Mouse (Mus musculus) kidney, embryonic 15.5 days (tissue): ENCODE measurements around the gene Mas1. TPM values are rescaled to one million over a fixed set of nuclear protein-coding genes. Genes with fewer than 3 reads are reported as not detected.

ENCODE experiments used
- ATAC-seq: fragments of 200-750 bp; cut with Nextera tagmentation; replicated peaks from 2 replicates; pipeline ENCODE4 v1.8.0; 2017; ENCODE audit warnings: moderate TSS enrichment; ENCODE audit not compliant: low FRiP score
- H3K27ac ChIP-seq: fragments of 300-500 bp; sonication (generic); 2 replicates; pipeline ENCODE4 v1.5.1; 2015; ENCODE audit warnings: mild to moderate bottlenecking, inconsistent platforms
- H3K27me3 ChIP-seq: fragments of 300-500 bp; sonication (generic); 2 replicates; pipeline ENCODE4 v1.6.1; 2015; ENCODE audit warnings: inconsistent platforms
- H3K36me3 ChIP-seq: fragments of 300-500 bp; sonication (generic); 2 replicates; pipeline ENCODE4 v1.6.1; 2015; ENCODE audit warnings: inconsistent platforms
- H3K4me1 ChIP-seq: fragments of 300-500 bp; sonication (generic); 2 replicates; pipeline ENCODE4 v1.6.1; 2015; ENCODE audit warnings: inconsistent platforms
- H3K4me2 ChIP-seq: fragments of 300-500 bp; sonication (generic); 2 replicates; pipeline ENCODE4 v1.6.1; 2015; ENCODE audit warnings: moderate library complexity, mild to moderate bottlenecking, inconsistent platforms
- H3K4me3 ChIP-seq: fragments of 300-500 bp; sonication (generic); replicated peaks from 2 replicates; pipeline ENCODE4 v1.5.1; 2015; ENCODE audit warnings: mild to moderate bottlenecking, inconsistent platforms
- H3K9ac ChIP-seq: fragments of 300-500 bp; sonication (generic); 2 replicates; pipeline ENCODE4 v1.6.1; 2015; ENCODE audit warnings: mild to moderate bottlenecking, inconsistent platforms
- H3K9me3 ChIP-seq: fragments of 300-500 bp; sonication (generic); replicated peaks from 2 replicates; pipeline ENCODE4 v1.6.1; 2016; ENCODE audit warnings: inconsistent platforms
- WGBS: fragments of 180-500 bp; shearing (Covaris S2); methylation state at CpG from one replicate; pipeline ENCODE4 v1.1.7; 2015; ENCODE audit warnings: mixed read lengths; 5-methylcytosine and 5-hydroxymethylcytosine counted together
- microRNA-seq: library from miRNA; unstranded; fragments of <30 nt; microRNA quantifications from one replicate; pipeline ENCODE4, GENCODE M21; 2016
- polyA plus RNA-seq: library from polyadenylated mRNA; unstranded; fragments of >200 nt; fragmentation: Nextera tagmentation; extraction: Ambion mirVana; gene quantifications from 2 replicates; pipeline ENCODE4 v1.2.1, GENCODE M21; 2015

Gene Mas1
- polyA plus RNA-seq, 1 experiment from 2014 or later = 0.77 TPM

- Histone ChIP-seq H3K9ac (no peak overlapping the region), H3K27ac (peak overlapping the region; percentile 78), H3K9me3 (peaks cover 10% of the 10 kb centered on the region), H3K4me3 (no peak overlapping the region), H3K27me3 (no peaks in the 10 kb centered on the region), H3K36me3 (peaks cover 17% of the 10 kb centered on the region), H3K4me2 (no peak overlapping the region), H3K4me1 (peaks cover 52% of the 10 kb centered on the region)
- peak; percentile 31; the same call in 1 of the 2 replicates for ATAC-seq
- WGBS = 64% methylated on average over 11 of the region's 11 CpGs
Measured at GRCm38 (mm10) chr17:12792422-12793206, 75.3 kb downstream of the Mas1 start.

- H3K27ac ChIP-seq = peak overlapping the region; percentile 92
- peaks cover 52% of the 10 kb centered on the region for H3K4me1 ChIP-seq
- H3K4me2 ChIP-seq = no peak overlapping the region
- no peaks in the 10 kb centered on the region for H3K27me3 ChIP-seq
- peaks cover 26% of the 10 kb centered on the region for H3K36me3 ChIP-seq
- peaks cover 10% of the 10 kb centered on the region for H3K9me3 ChIP-seq
- 33% methylated on average over 4 of the region's 4 CpGs for WGBS
- ATAC-seq = peak; percentile 16; the same call in 1 of the 2 replicates
- H3K4me3 ChIP-seq = no peak overlapping the region
- H3K9ac ChIP-seq = no peak overlapping the region
Measured at GRCm38 (mm10) chr17:12791420-12791819, 76.5 kb downstream of the Mas1 start.

GRCm38 (mm10) chr17:12791079-12791406 is 76.9 kb downstream of the Mas1 start:
- Histone ChIP-seq H3K4me3 (no peak overlapping the region), H3K9me3 (peaks cover 10% of the 10 kb centered on the region), H3K9ac (no peak overlapping the region), H3K4me1 (peaks cover 52% of the 10 kb centered on the region), H3K27ac (peak overlapping the region; percentile 92), H3K27me3 (no peaks in the 10 kb centered on the region), H3K36me3 (peaks cover 30% of the 10 kb centered on the region), H3K4me2 (no peak overlapping the region)
- no peak for ATAC-seq
- 21% methylated on average over 5 of the region's 5 CpGs for whole genome bisulfite sequencing

Small RNA genes lying within 50 kb of the gene (microRNA-seq; reads per million reads assigned to microRNA genes)
- not detected for gene Gm24085

Other genes with a start within 250 kb of the Mas1 start
- gene Slc22a1, start 192.3 kb downstream of the Mas1 start, polyA plus RNA-seq = 6.8 and 6.9 TPM in 2 replicates
- gene Igf2r, start 98.5 kb downstream of the Mas1 start, polyA plus RNA-seq = 30.1 and 34.6 TPM in 2 replicates
- not detected in 2 replicates for gene Mrgprh, start 7.9 kb upstream of the Mas1 start, polyA plus RNA-seq
- 1.5 and 2.5 TPM in 2 replicates for gene Pnldc1, start 42.1 kb upstream of the Mas1 start, polyA plus RNA-seq
- 424 and 439 TPM in 2 replicates for gene Tcp1, start 47.6 kb upstream of the Mas1 start, polyA plus RNA-seq
- 162 and 182 TPM in 2 replicates for gene Mrpl18, start 48.2 kb upstream of the Mas1 start, polyA plus RNA-seq
- 2.2 and 3.4 TPM in 2 replicates for gene Acat3, start 72.5 kb upstream of the Mas1 start, polyA plus RNA-seq
- gene Acat2, start 92.6 kb upstream of the Mas1 start, polyA plus RNA-seq = 136 and 145 TPM in 2 replicates
- 134 and 139 TPM in 2 replicates for gene Wtap, start 126.0 kb upstream of the Mas1 start, polyA plus RNA-seq
- gene Sod2, start 138.7 kb upstream of the Mas1 start, polyA plus RNA-seq = 140 and 141 TPM in 2 replicates
- 0.13 TPM in 1 of 2 replicates, not detected in the other for gene Gpr31b, start 184.2 kb upstream of the Mas1 start, polyA plus RNA-seq
- gene Tcp10b, start 193.0 kb upstream of the Mas1 start, polyA plus RNA-seq = 0.14 TPM in 1 of 2 replicates, not detected in the other